Mouse (Mus musculus) lung, adult 2 months (tissue): ENCODE measurements around the gene Togaram2. TPM values are rescaled to one million over a fixed set of nuclear protein-coding genes. Genes with fewer than 3 reads are reported as not detected.

ENCODE experiments used
- DNase-seq: peaks from one replicate; pipeline ENCODE4 v3.0.0; 2022
- H3K4me1 ChIP-seq: fragments of 200-500 bp; 2 replicates; pipeline ENCODE4 v1.6.1; 2011; ENCODE audit warnings: low read length; ENCODE audit not compliant: control insufficient read depth, insufficient read depth
- H3K4me3 ChIP-seq: fragments of 200-500 bp; replicated peaks from 2 replicates; pipeline ENCODE3; 2011; ENCODE audit warnings: low read depth, mild to moderate bottlenecking, control low read depth, low read length; ENCODE audit errors: extremely low read depth
- CTCF ChIP-seq: fragments of 200-500 bp; IDR thresholded peaks from 2 replicates; pipeline ENCODE4 v1.5.1; 2011; ENCODE audit warnings: mild to moderate bottlenecking, low read length, control low read depth; ENCODE audit not compliant: insufficient read depth
- POLR2A ChIP-seq: fragments of 200-500 bp; IDR thresholded peaks from 2 replicates; pipeline ENCODE4 v1.6.1; 2011; ENCODE audit warnings: low read depth, mild to moderate bottlenecking, control low read depth, low read length, borderline replicate concordance; ENCODE audit errors: extremely low read depth
- WGBS: fragments of 180-500 bp; shearing (Covaris S2); methylation state at CpG from one replicate; pipeline ENCODE4 v1.1.7; 2018; 5-methylcytosine and 5-hydroxymethylcytosine counted together
- polyA plus RNA-seq: library from polyadenylated mRNA; depleted of rRNA; stranded (reverse); fragments of >200 nt; gene quantifications from 2 replicates; pipeline ENCODE4 v1.2.3, GENCODE M21; 2012

Gene Togaram2
- polyA plus RNA-seq, 1 experiment: 17.8 TPM

DNA sequence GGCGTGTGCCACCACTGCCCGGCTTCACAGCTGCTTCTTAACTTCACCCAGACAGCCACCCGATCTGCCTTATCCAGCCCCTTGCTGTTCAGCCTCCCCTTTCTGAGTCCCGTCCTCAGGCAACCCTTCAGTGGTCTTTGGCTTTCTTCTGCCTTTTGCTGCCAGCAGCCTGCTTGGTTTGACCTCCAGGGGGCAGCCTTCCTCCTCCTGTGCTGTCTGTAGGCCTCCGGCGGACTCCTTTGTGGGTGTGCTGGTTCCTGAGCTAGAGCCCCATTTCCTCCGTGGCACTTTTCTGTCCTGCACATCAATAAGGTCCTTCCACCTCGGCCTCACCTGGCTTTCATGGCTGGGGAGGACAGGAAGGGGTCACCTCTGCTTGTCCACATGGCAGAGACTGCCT, 20.7 kb downstream of the Togaram2 start:
- peaks cover 5% of the 10 kb centered on the region for H3K4me1 ChIP-seq
- DNase-seq: no peak
- no peak overlapping the region for H3K4me3 ChIP-seq
- no peak for TF ChIP-seq POLR2A
- peak; percentile 14; the same call in 1 of the 2 replicates for TF ChIP-seq CTCF
- WGBS: 66% methylated on average over 8 of the region's 8 CpGs

DNA sequence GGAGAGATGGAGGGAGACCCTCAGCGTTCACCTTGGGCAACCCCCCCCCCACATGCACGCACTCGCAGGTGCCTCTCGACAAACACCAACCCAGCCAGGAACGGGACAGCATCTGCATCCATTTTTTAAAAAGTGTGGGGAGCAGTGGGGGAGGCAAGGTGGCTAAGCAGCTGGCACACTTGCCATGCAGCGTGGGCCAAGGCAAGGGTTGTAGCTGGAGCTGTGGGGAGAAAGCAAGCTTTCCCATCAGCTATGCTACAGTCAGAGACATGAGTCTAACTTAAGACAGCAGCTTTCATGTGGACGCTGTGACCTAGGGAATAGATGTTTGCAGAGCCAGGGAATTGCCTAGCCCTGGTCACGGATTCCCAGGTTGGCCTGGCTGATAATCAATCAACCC, 22.1 kb downstream of the Togaram2 start:
- peaks cover 5% of the 10 kb centered on the region for H3K4me1 ChIP-seq
- WGBS: 91% methylated on average over 8 of the region's 8 CpGs
- no peak for DNase-seq
- H3K4me3 ChIP-seq: no peak overlapping the region
- no peak for TF ChIP-seq POLR2A
- no peak for TF ChIP-seq CTCF

DNA sequence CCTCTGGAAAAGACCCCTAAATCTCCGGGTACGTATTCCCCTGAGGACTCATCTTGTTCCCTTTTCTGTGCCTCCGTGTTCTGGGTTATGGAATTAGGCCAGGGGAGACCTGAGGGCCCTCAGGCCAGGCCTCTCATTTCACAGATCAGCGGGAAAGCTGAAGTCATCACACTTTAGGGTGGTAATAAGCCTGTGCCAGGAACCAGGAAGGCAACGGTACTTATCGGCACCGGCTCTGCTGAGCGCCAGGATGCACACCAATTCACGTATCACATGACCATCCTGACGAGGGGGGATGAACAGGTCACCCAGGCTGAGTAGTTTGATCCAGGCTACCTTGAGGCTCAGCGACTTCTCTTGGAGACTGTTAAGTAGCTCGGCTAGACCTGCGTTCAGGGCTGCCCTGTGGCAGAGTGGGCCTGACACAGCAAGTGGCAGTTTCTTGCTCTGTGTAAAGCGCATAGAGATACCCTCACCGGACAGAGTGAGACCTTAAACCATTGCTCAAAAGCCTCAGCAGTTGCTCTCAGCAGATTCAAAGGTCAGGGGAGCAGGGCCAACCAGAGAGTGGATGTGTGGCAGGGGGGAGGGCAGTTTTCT, 22.8 kb downstream of the Togaram2 start:
- WGBS: 73% methylated on average over 15 of the region's 15 CpGs
- TF ChIP-seq CTCF (no peak), POLR2A (no peak)
- H3K4me1 ChIP-seq: peaks cover 5% of the 10 kb centered on the region
- H3K4me3 ChIP-seq: no peak overlapping the region
- no peak for DNase-seq

DNA sequence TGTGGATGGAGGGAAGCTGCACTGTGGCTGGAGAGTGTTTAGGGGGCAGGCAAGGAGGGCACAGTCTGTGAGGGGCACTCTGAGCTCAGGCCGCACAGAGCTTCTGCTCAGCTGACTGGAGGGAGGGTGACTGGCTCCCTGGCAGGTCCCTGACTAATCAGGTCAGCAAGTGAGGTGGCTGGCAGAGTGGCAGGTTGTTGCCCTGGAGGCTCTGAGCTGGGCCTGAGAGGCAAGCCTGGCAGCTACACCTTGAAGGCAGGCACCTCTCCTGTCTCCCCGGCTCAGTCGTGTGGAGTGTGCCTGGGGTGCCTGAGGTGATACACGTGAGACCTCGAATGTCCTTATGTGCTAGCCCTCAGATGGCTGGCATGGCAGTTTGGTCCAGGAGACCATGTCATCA, 23.3 kb downstream of the Togaram2 start:
- no peak for DNase-seq
- peaks cover 3% of the 10 kb centered on the region; the same call in 1 of the 2 replicates for H3K4me1 ChIP-seq
- TF ChIP-seq POLR2A: no peak
- TF ChIP-seq CTCF: no peak
- no peak overlapping the region for H3K4me3 ChIP-seq
- 76% methylated on average over 5 of the region's 5 CpGs for WGBS

DNA sequence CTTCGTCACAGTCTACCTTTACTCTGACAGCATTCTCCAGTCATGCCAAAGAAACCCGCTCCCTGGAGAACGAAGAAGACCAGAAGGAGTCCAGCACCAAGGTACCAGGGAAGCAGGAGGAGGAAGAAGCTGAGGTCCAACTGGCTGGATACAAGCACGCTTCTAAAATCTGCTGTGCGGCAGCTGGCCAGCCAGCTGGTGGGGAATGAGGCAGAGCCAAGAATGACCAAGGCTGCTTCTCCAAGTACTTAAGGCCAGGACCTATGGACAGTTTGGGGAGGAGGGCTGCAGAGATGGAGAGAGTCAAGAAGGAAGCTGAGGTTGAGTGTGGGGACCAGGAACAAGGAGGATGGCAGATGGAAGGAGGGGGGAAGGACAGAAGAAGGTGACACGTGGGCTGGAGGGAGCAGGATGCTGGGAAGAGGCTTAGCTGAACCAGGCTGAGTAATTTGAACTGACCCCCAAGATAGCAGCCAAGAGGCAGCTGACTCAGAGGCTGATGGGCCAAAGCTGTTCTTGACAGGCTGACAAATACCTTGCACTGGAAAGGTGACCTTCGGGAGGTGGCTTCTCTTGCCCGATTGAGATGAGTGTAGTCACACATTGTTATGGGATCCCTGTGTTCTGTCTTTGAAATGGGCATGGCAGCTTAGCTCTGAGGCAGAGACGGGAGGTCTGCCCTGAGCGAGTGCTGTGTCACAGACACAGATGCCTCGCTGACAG, 25.0 kb downstream of the Togaram2 start:
- H3K4me1 ChIP-seq: no peaks in the 10 kb centered on the region
- 57% methylated on average over 11 of the region's 11 CpGs for WGBS
- no peak overlapping the region for H3K4me3 ChIP-seq
- TF ChIP-seq CTCF: no peak
- TF ChIP-seq POLR2A: no peak
- DNase-seq: no peak

DNA sequence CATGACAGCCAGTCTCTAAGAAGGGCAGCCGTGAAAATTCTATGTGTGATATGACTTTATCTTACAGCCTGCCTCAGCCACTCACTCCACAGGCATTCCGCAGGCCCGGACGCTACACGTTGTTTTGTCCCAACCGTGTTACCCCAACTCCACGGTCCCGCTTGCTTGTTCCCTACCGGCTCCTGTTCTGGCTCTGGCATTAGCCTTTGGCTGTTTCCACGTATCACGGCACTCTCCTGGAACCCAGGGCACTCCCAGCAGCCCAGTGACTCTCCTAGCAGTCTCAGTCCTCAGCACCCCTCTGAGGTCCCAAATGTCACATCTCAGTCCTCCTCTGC, 25.5 kb downstream of the Togaram2 start:
- Histone ChIP-seq H3K4me1 (no peaks in the 10 kb centered on the region), H3K4me3 (no peak overlapping the region)
- 68% methylated on average over 11 of the region's 11 CpGs for WGBS
- no peak for DNase-seq
- TF ChIP-seq POLR2A (no peak), CTCF (no peak)

DNA sequence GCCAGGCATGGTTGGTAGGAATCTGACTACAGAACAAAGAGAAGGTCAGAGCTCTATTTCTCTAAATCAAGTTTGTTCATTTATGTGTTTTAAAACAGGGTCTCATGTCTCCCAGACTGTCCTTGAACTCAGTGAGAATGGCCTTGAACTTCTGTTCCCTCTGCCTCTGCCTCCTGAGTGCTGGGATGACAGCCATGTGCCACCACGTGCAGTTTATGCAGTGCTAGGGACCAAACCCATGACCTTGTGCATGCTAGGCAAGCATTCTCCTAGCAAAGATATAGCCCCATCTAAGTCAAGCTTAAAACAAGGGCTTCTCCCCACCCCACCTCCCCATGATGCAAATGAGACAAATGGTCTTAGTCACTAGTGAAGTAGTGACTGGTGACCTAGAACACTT, 32.1 kb downstream of the Togaram2 start:
- no peak for DNase-seq
- WGBS: 66% methylated on average over 1 of the region's 1 CpGs

DNA sequence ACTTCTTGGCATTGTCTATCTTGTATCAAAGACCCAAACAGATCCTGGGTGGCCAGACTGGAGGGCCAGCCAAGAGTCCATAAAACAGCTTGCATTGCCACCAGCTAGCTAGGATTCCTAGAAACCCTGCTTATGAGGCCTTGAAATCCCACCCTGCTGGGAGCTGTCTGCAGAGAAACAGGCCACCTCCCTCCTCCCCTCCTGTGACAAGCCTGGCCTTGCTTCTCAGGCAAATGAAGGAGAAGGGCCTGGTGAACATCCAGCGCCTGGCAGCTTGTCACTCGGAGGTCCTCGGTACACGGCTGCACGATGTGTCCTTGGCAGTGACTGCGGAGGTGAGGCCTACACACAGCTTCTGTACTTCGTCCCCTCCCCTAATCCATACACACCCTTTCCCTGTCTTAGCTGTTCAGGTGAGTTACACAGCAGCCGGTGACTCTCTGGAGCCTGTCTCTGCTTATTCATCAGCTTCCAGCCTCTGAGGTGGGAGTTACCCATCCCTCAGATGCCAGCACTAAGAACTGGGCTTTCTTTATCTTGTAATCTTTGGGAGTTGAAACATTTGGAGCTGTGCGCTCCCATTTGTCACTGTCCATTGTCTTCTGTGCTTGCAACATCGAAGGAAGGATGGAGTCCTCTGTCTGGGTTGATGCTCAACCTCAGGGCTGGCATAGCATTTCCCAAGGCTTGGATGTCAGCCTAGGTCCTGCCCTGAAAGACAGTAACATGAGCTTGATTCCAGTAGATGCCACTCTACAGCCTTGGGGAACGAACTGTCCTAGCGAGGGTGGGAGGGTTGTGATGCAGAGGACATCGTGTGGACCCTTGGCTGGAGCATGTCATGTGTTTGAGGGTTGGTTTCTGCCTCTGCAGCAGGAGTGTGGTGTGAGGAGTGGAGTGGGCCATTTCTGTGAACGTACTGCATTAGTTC, 32.8 kb downstream of the Togaram2 start:
- H3K4me3 ChIP-seq: no peak overlapping the region
- TF ChIP-seq CTCF (no peak), POLR2A (no peak)
- H3K4me1 ChIP-seq: no peaks in the 10 kb centered on the region
- WGBS: 78% methylated on average over 14 of the region's 14 CpGs
- no peak for DNase-seq

More for the DNA sequence above, 32.1 kb downstream of the Togaram2 start:
- Histone ChIP-seq H3K4me1 (no peaks in the 10 kb centered on the region), H3K4me3 (no peak overlapping the region)
- TF ChIP-seq CTCF (no peak), POLR2A (no peak)

DNA sequence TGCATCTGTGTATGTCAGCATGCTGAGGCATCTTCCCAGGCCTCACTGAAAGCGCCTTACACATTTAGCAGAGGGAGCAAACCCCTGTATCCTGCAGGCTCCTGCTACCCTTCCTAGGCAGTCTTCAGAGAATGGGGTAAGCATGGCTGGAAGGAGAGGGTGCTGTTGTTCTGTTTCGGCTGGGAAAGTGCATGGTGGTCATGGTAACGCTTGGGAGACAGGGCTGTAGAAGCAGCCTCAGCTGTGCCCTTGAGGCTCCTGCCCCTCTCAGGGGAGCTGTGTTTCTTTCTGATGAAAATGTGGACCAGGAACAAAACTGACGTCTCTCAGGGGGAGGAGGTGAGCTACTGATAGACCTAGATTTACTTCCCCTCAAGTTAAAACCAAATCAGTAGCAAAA, 34.7 kb downstream of the Togaram2 start:
- 71% methylated on average over 4 of the region's 4 CpGs for WGBS
- TF ChIP-seq POLR2A (no peak), CTCF (no peak)

More for the DNA sequence above, 34.7 kb downstream of the Togaram2 start:
- H3K4me3 ChIP-seq: no peak overlapping the region
- no peaks in the 10 kb centered on the region for H3K4me1 ChIP-seq
- DNase-seq: no peak
